In genomic region chr1:34218801-34219200, GRCm38 (mm10) we compare ENCODE assay signal across 7 mouse cellular contexts.
"Had no signal": no experiment of that assay in that cellular context is flagged by ENCODE, and none has a peak within 500 bp of the region (broad histone marks: within the 10 kb centered on the region; RNA-seq: fewer than 3 reads in every experiment).

No protein-coding gene starts in this region.

- H3K4me3 ChIP-seq: layer of hippocampus, adult 2 months; limb, embryonic 13.5 days; midbrain, embryonic 10.5 days; midbrain, embryonic 15.5 days; neural tube, embryonic 13.5 days; stomach, embryonic 15.5 days had no signal

- H3K27ac ChIP-seq: layer of hippocampus, adult 2 months; limb, embryonic 13.5 days; liver, embryonic 14.5 days; midbrain, embryonic 10.5 days; midbrain, embryonic 15.5 days; neural tube, embryonic 13.5 days; stomach, embryonic 15.5 days had no signal

- H3K36me3 ChIP-seq: stomach, embryonic 15.5 days had no signal

- H3K27me3 ChIP-seq: limb, embryonic 13.5 days; midbrain, embryonic 15.5 days; neural tube, embryonic 13.5 days; stomach, embryonic 15.5 days had no signal

- H3K9ac ChIP-seq: limb, embryonic 13.5 days; liver, embryonic 14.5 days; midbrain, embryonic 15.5 days; neural tube, embryonic 13.5 days; stomach, embryonic 15.5 days had no signal

- H3K4me2 ChIP-seq: limb, embryonic 13.5 days; midbrain, embryonic 15.5 days; neural tube, embryonic 13.5 days; stomach, embryonic 15.5 days had no signal

- H3K9me3 ChIP-seq: limb, embryonic 13.5 days; midbrain, embryonic 10.5 days; midbrain, embryonic 15.5 days; neural tube, embryonic 13.5 days; stomach, embryonic 15.5 days had no signal

- H3K4me1 ChIP-seq: limb, embryonic 13.5 days; midbrain, embryonic 15.5 days; neural tube, embryonic 13.5 days; stomach, embryonic 15.5 days had no signal
